28 mouse cellular contexts compared by ENCODE assay signal in genomic region chr8:60996468-60996867, GRCm38 (mm10).
"Had no signal": no experiment of that assay in that cellular context is flagged by ENCODE, and none has a peak within 500 bp of the region (broad histone marks: within the 10 kb centered on the region; RNA-seq: fewer than 3 reads in every experiment).

No protein-coding gene starts in this region.

- DNase-seq: cerebellum, adult 9-10 months; cerebellum, adult 9-11 months; cerebellum, postnatal 10 days; cerebellum, postnatal 14 days; cerebellum, postnatal 25 days; cerebellum, postnatal 36 days; embryo, embryonic 11 days; forebrain, postnatal 0 days; gastrocnemius, adult 2 months; gastrocnemius, postnatal 10 days; gastrocnemius, postnatal 14 days; gastrocnemius, postnatal 25 days; gastrocnemius, postnatal 36 days; heart, adult 11 months; heart, adult 18-20 months; heart, adult 2 months had no signal

- H3K9ac ChIP-seq: embryonic facial prominence, embryonic 12.5 days; embryonic facial prominence, embryonic 13.5 days; embryonic facial prominence, embryonic 15.5 days; forebrain, embryonic 12.5 days; forebrain, embryonic 13.5 days; forebrain, embryonic 15.5 days; forebrain, postnatal 0 days had no signal

- H3K4me3 ChIP-seq: embryonic facial prominence, embryonic 10.5 days; embryonic facial prominence, embryonic 12.5 days; embryonic facial prominence, embryonic 13.5 days; embryonic facial prominence, embryonic 15.5 days; erythroblast, embryonic 14.5 days; forebrain, embryonic 10.5 days; forebrain, embryonic 12.5 days; forebrain, embryonic 13.5 days; forebrain, embryonic 15.5 days; gastrocnemius, adult 2 months; heart, adult 2 months; heart, embryonic 10.5 days had no signal

- H3K9me3 ChIP-seq: embryonic facial prominence, embryonic 12.5 days; embryonic facial prominence, embryonic 15.5 days; forebrain, embryonic 15.5 days had no signal

- H3K36me3 ChIP-seq: embryonic facial prominence, embryonic 12.5 days; embryonic facial prominence, embryonic 15.5 days; forebrain, embryonic 12.5 days; forebrain, embryonic 15.5 days had no signal

- H3K27ac ChIP-seq: embryonic facial prominence, embryonic 10.5 days; embryonic facial prominence, embryonic 12.5 days; embryonic facial prominence, embryonic 13.5 days; embryonic facial prominence, embryonic 15.5 days; forebrain, embryonic 10.5 days; forebrain, embryonic 12.5 days; forebrain, embryonic 13.5 days; forebrain, embryonic 15.5 days; gastrocnemius, adult 2 months; heart, adult 2 months; heart, embryonic 10.5 days had no signal

- H3K27me3 ChIP-seq: embryonic facial prominence, embryonic 12.5 days; embryonic facial prominence, embryonic 13.5 days; embryonic facial prominence, embryonic 15.5 days; forebrain, embryonic 12.5 days; forebrain, embryonic 13.5 days; forebrain, embryonic 15.5 days had no signal

- ATAC-seq: forebrain, embryonic 13.5 days; forebrain, embryonic 14.5 days; forebrain, embryonic 15.5 days; forebrain, embryonic 16.5 days; forebrain, postnatal 0 days had no signal

- H3K4me2 ChIP-seq: embryonic facial prominence, embryonic 12.5 days; embryonic facial prominence, embryonic 13.5 days; embryonic facial prominence, embryonic 15.5 days; forebrain, embryonic 12.5 days; forebrain, embryonic 13.5 days; forebrain, embryonic 15.5 days had no signal
